Mouse (Mus musculus) hematopoietic stem cell, adult 5-6 weeks (primary cell): ENCODE measurements at regions not wholly inside any gene's neighbourhood (a gene's known extent, or its start where the extent isn't known, plus 50 kb on each side); places are given as distances from the start of the nearest gene placed in this dataset.

Experiments
- ATAC-seq, 2 experiments: fragments of 125-278 bp in 1 of 2; replicated peaks in 1 of 2; 2 replicates each; pipeline ENCODE4 v1.8.0; 2016 to 2017; ENCODE audit warnings: inconsistent platforms in 2 of 2, mild to moderate bottlenecking in 2 of 2, moderate number of reproducible peaks in 2 of 2, low read depth in 1 of 2, moderate TSS enrichment in 1 of 2; ENCODE audit not compliant: low FRiP score in 2 of 2, poor library complexity in 2 of 2, severe bottlenecking in 2 of 2, insufficient read depth in 1 of 2, low TSS enrichment in 1 of 2

DNA sequence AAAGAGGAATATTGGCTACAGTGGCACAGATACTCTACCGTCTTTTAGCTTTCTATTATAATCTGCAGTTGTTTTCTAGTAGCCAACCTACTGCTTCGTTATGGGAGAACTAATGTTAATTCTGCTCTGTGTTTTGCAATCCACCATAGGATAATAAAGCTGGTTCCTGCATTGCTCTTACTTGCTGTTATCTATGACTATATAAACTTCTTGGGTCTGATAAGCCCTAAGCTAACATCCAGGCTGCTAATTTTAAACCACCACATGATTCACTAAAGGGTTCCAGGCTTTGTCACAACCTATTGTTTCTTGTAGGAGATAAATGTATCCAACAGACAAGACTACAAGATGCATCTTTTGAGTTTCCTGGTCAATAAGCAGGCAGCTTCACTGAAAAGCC is 173.5 kb upstream of the Aga start:
- ATAC-seq, result no peak

DNA sequence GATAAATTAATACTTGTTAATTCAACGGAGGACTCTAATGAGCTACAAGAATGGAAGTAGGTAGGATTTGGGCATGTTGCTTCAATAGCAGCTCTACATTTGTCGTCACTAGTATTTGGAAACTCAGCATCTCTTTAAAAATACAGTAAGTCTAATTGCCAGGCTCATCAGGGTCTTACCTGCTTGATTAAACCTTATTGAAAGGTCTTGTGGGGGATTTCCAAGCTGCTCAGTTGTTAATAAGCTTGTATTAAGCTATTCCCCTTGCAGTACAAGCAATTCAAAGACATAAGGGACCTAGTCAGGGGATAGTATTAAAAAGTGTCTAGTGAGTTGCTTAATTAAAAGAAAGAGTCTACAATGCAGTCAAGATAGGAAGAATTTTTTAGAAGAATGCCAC is 142.9 kb upstream of the Aga start:
- no peak for ATAC-seq

DNA sequence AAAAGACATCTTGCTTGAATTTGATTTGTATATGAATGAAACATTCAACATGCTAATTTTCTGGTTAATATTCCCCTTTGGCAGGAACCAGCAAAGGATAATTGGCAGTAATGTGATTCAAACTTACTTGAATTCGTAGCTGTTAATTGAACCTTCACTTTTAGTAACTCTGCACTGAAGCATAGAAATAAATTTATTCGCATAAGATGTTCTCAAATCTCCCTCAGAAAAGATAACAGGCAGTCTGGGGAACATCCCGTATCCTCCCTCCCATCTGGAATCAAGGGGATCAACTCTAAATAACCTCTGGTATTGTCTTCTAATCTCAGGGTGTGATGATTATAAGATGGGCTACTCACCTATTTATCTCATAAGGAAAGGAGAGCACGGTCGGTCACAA is 138.1 kb upstream of the Aga start:
- ATAC-seq, result no peak

DNA sequence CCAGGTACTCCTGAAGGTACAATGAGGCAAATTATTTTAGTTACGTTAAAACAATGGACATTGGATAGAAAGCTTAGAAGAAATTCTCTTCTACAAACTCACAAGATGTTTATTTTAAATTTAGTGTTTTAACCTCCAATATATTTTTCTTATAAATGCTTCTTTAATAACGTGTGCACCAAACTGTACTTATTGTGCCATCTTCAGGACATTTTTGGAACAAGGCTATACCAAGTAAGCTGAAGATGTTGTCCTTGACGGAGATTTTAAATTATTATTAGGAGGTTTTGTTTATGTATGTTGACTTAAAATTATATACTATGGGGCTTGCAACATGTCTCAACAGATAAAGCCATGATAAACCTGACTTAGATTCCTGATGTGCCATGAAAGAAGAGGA is 99.4 kb upstream of the Aga start:
- no peak for ATAC-seq

DNA sequence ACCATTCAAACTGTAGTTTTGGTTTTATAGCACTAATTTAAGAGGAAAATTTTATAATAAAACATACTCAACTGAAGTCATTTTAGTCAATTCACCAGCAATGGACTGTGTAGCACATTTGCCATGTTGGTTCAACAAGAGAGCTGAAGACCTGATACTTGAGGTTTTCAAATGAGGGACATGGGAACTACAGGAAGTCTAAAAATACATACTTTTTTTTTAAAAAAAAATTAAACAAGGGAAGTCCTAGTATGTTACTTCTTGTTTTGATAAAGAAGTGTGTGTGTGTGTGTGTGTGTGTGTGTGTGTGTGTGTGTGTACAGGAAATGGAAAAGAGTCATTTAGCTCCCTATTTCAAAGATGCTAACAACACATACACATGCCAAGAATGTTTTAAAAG is 77.3 kb upstream of the Aga start:
- ATAC-seq, result peak; percentile 58 to 67; a peak in 3 of 4 replicates

DNA sequence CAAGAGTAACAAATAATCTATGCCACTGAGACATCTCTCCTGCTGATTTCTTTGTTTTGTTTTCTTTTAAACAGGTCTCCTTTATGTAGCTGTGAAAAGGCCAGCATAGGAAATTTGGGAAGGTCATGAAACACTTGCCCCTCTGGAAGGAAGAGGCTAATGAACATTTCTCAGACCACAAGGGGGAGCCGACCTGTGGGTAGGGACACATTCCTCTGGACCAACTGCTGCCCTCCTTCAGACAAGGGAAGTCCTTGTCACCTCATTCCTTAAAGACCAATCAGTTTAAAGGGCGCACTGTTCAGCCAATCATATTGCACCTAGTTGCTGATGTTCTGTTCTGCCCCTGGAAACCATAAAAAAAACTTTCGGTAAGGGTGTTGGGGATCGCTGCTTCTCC is 75.8 kb upstream of the Aga start:
- ATAC-seq, result no peak

DNA sequence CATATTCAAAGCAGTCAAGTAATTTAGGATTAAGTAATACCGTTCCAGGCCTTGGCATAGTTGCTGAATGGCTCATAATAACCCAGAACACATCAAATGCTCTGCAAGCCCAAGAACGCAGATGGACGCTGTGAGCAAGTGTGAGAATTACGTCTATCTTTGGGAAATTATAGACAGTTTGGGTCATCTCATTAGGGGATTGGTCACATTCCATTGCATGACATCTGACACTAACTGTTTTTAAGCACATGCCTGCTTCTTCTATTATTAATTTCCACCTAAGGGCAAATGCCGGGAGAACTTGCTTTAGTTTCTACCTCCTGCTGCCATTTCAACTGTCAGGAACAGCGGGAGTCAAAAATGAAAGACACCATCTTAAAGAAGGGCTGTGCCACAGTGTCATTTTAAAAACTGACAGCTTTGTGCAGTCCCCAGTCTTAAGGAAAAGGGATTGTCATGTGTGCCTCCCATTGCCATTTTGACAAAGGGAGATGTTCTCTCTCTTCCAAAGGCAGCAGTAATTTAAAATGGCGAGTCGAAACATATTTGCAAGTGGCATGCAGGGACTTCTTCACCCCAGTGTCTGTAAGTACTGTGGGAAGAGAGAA is 64.7 kb upstream of the Aga start:
- no peak for ATAC-seq
